Mouse (Mus musculus): ENCODE measurements at regions not wholly inside any gene's neighbourhood (a gene's known extent, or its start where the extent isn't known, plus 50 kb on each side); places are given as distances from the start of the nearest gene placed in this dataset.
"Not testable (repeated sequence)": the region's sequence is repeated elsewhere in the genome, so short reads cannot be mapped to it uniquely, and the experiment has no call there.

- no peak for DNase-seq
These were observed 326.0 kb upstream of the Snx7 start for GRCm38 (mm10) chr3:118194754-118195153.

DNA sequence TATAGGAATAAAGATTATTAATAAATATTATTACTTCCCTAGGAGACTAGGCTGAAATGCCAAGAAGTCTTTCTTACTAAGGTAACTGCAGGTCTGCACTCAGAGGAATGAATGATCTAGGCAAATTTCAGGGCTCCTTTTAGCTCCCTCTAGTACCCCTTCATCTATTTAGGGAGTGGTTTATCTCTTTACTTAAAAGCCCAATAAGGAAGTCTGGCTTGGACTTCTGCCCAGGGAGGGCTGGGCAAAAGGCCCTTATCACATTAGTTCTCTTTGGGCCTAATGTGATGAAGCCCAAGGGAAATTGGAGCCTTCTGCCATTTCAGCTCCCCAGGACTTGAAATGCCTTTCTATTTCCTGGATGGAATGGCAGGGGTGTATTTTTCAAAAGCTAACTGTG is 320.6 kb upstream of the Snx7 start:
- DNase-seq = peak in 1 of 2 experiments; percentile 2
- intact Hi-C loops (cut with DNase I) = no loop called here

More at GRCm38 (mm10) chr3:118194754-118195153, 326.0 kb upstream of the Snx7 start:
- intact Hi-C loops (cut with DNase I) = no loop called here

DNA sequence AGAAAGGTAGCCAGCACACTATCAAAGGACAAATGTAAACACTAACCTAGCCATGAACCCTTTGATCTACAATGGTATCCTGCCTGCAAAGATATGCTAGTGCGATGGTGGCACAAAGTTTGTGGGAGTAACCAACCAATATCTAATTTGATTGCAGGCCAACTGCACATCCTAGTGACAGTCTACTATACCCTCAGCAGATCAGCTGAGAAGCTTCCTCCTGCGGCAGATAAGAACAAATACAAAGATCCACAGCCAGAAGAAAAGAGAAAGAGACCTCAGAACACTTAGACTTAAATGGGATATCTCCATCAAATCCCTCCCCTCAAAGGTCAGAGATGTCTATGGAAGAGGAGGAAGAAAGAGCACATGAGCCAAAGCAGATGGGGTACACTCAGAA is 308.7 kb upstream of the Snx7 start:
- intact Hi-C loops (cut with DNase I) = no loop called here
- no peak for DNase-seq

DNA sequence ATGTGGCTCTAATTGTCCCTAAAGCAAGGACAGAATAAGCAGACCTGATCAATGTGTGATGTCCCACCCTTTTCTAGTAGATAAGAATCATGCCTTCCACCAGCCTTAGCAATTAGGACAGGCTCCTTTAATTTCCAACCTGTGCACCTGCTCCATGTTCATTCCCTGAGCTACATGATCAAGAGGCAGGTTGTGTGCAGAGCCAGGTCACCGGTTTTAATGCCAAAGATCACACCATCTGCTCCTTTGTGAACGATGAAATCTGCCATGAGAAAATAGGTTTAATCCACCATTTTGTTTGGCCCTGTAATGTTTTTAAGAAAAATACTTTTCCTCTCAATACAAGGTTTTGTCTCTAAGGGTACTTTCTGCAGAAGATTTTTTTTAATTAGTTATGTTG is 294.2 kb upstream of the Snx7 start:
- intact Hi-C loops (cut with DNase I) = no loop called here
- no peak for DNase-seq

GRCm38 (mm10) chr3:118144788-118145187 is 276.1 kb upstream of the Snx7 start:
- DNase-seq = no peak
- intact Hi-C loops (cut with DNase I) = no loop called here

DNA sequence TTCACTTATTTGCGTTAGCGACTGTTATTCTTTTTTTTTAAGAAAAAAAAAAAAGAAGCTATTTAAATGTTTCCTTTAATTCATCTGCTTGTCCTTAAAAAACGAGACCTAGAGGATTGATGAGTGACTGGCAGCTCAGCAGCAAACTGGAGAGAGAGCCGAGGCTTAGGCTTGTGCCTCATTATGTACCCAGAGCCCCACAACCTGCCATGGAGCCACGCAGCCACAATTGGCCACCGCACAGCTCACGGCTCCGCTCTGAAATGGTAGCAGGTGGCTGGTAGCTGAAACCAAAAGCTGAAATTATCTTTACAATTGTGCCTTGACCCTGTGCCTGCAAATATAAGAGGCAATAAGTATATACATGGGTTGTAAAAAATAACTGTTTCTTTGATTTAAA is 273.0 kb upstream of the Snx7 start:
- no peak for DNase-seq
- intact Hi-C loops (cut with DNase I) = no loop called here

DNA sequence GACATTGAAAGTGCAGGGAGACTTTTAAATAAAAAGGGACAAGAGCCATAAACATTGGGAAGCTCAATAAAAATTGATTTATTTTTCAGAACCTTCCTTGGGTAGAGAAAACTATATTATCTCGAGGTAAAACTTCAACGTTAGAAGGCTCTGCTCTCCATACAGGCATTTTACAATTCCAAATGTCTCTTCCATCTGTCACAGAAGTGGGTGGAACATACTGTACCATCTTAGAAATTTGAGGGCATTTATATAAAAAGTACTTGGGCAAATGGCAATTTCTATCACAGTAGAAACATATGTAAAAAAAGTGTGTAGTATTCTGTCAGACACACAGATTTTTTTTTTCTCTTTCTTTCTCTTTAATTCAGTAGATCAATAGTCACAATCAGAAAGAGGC is 271.4 kb upstream of the Snx7 start:
- intact Hi-C loops (cut with DNase I) = no loop called here
- DNase-seq = no peak

DNA sequence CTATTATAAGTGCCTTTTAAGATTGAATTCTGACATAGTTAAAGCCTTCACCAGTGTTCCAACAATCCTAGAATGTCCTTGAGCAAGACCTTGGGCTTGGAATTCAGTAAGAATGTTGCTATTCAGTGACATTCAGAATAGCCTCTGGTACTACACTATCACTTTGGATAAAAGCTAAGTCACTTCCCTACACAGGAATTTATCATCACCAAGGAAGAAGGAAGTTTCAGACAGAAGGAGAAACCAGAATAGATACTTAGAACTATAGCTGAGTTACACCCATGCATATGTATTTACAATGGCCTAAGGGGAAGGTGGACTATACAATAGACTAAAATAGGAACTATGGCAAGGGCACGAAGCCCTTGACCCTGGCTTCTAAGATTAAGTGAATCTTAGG is 259.6 kb upstream of the Snx7 start:
- intact Hi-C loops (cut with DNase I); DNase-seq: not testable (repeated sequence)

DNA sequence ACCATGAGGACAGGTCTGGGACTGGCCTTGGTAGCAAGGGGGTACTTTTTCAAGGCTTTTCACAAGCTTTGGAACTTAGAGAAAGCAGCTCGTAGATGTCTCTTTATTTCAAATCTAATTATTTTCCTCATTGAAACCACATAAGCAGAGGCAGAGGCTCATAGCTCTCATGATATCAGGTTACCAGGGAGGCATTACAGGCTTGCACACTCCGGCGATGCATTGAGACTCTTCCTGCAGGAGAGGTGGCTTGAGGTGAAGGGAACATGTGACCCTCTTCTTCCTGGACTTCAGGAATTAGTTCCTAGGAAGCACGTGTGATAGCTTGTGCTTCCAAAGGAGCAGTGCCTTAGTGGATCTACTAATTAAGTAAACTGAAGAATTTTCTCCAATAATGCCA is 233.9 kb upstream of the Snx7 start:
- intact Hi-C loops (cut with DNase I) = no loop called here
- no peak for DNase-seq

DNA sequence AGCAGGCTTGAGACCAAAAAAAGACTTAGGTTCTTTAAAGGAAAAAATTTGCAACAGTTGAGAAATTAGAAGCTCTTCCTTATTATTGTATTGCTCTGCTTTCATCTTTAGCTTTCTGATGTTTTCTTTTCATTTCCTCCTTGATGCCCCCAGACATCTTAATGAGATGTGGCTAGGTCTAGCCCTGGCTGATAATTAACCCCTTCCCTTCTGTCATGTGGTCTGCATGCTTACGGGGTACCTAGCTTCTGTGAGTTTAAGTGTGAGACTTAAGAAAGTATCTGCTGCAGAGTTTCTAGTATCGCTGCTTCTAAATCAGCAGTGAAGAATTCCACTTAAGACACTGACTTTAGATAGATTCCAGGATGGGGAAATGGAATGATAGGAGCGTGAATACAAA is 215.8 kb upstream of the Snx7 start:
- intact Hi-C loops (cut with DNase I) = no loop called here

GRCm38 (mm10) chr3:118072363-118072762 is 203.6 kb upstream of the Snx7 start:
- DNase-seq = no peak
- intact Hi-C loops (cut with DNase I) = no loop called here

More for the DNA sequence above, 215.8 kb upstream of the Snx7 start:
- no peak for DNase-seq

GRCm38 (mm10) chr3:118070129-118070528 is 201.4 kb upstream of the Snx7 start:
- intact Hi-C loops (cut with DNase I) = no loop called here
- peak; percentile 2 to 7 for DNase-seq

DNA sequence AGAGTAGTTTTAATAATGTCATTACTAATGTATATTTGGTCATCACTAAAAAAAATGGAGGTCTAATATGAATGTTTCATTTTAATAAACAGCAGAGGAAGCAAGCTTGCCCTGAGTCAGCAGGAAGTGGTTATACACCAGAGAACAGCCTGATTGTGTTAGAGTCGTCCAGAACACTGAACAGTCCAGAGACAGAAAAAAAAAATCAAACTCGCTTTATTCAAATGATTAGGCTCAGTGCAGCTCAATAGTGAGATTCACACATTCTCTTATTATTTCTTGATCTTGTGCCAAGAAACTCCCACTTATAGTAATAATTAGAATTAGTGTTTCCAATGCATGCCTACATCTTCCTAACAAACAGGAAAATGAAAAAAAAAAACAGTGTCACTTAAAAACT is 194.9 kb upstream of the Snx7 start:
- intact Hi-C loops (cut with DNase I) = no loop called here

GRCm38 (mm10) chr3:118062569-118062968 is 193.8 kb upstream of the Snx7 start:
- intact Hi-C loops (cut with DNase I) = no loop called here
- DNase-seq = no peak

More for the DNA sequence above, 194.9 kb upstream of the Snx7 start:
- no peak for DNase-seq

DNA sequence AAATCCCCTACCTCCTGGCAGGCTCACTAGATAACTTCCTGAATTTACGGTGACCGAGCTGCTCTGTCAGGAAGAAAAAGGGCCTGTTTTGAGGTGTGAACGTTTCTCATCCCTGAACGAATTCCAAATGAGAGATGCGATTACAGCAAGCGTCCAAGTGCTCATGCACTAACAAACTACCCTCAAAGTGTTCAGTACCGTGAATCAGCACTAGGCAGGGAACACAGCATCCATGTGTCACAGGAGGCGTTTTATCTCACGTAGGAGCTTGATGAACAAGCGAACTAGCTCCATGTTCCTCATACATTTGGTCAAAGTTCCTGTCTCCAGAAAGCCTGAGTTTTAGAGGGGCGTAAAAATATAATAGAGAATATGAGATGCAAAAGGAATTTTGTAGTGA is 178.3 kb upstream of the Snx7 start:
- no peak for DNase-seq
- intact Hi-C loops (cut with DNase I) = no loop called here

DNA sequence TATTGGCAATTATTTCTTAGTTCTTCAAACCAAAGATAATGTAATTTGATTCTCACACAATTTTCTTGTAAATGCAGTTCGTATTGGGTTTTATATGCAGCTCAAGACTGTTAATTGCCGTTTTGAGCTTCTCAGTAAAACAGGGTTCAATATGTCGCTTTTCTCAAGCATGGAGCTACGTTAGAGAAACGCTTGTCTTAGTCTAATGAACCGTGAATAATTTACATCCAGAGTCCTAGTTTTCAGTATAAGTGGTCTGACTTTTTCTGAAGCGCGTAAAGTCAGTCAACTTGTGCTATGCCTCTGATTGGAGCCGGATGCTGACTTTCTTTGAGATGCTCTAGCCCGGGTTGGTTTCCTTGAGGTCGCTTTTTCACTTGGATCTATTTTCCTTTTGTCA is 177.8 kb upstream of the Snx7 start:
- intact Hi-C loops (cut with DNase I) = no loop called here
- no peak for DNase-seq

DNA sequence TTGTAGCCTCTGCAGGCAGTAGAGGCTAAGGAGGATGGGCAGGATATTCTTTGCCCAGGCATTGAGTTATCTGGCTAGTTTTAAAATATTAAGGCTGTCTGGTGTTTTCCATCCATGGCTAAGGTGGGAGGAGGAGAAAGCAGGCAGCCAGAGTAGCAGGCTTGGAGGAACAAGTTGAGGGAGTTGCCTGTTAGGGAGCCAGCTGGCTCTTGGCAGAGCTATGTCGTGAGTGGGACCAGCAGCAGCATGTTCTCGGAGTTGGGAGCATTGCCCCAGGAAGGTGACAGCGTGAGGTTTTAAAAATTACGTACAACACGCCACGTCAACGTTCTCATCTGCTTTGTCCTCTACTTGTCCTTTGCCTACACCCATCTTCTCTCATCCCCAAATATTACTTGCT is 167.8 kb upstream of the Snx7 start:
- intact Hi-C loops (cut with DNase I) = no loop called here
- DNase-seq = no peak

- intact Hi-C loops (cut with DNase I) = no loop called here
- no peak for DNase-seq
These were observed 126.7 kb upstream of the Snx7 start for GRCm38 (mm10) chr3:117995401-117995800.

- intact Hi-C loops (cut with DNase I) = no loop called here
- no peak for DNase-seq
These were observed 125.4 kb upstream of the Snx7 start for GRCm38 (mm10) chr3:117994110-117994509.

GRCm38 (mm10) chr3:117990561-117990960 is 121.8 kb upstream of the Snx7 start:
- no peak for DNase-seq
- intact Hi-C loops (cut with DNase I) = no loop called here

DNA sequence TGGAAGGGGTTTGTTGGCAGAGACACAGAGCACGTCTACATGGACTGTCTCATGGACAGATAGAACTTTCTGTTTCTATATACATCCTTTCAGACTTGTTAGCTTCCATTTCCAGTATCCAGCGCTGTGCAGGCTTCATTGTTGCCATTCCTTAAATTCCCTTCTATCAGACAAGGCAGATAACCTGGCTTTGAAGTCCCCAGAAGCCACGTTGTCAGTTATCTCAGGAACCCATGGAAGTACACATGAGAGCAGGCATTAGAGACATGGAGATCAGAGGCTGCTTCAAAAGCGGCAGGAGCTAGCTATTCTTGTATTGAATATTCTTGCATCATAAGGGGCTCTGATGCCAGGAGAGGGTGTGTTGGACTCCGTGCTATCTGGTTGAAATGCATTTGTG is 119.7 kb upstream of the Snx7 start:
- intact Hi-C loops (cut with DNase I) = no loop called here
- no peak for DNase-seq

DNA sequence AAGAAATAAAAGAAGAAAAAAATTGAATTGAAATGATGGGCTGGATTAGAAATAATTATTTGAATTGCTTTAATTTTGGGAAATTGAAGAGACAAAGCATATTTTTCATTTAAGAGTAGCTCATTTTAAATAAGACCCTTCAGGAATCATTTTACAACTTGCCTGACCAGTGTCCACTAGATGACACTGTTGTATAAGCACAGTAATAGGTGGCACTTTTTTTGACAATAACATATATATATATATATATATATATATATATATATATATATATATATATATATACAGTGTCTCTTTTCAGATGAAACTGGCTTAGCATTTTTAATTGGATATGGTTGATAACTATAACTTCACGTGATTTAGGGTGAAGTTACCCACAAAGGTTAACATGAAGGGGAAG is 106.9 kb upstream of the Snx7 start:
- intact Hi-C loops (cut with DNase I) = loop anchor here (10.0 kb wide), 1 partner anchor 449 kb away; no protein-coding TSS in a partner anchor
- no peak for DNase-seq

- intact Hi-C loops (cut with DNase I) = no loop called here
- DNase-seq = no peak
These were observed 100.1 kb upstream of the Snx7 start for GRCm38 (mm10) chr3:117968805-117969204.

DNA sequence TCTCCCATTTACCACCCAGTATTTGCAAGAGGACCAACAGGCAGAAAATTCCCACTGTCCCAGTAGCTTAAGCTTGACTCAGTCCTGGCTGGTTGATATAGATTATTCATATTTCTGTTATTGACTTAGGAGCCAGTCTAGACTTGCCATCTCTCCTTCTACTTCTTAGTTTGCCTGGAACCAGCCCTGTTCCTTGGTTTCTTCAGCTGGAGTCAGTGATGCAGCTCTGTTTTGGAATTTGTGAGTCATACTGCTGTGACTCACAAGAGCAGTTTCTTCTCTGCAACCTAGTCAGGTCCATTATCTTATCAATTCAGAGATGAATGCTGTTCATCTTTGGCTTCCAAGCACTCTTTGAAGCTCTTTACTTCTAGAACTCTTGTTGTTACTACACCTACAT is 69.7 kb upstream of the Snx7 start:
- DNase-seq = no peak
- intact Hi-C loops (cut with DNase I) = no loop called here

Measured in heart, postnatal 36 days (tissue).